Mouse (Mus musculus) MEL (cell line): ENCODE results near the gene Prr23a3. TPM values are rescaled to one million over a fixed set of nuclear protein-coding genes. Genes with fewer than 3 reads are reported as not detected.

Experiments
- polyA plus RNA-seq, 2 experiments: library from polyadenylated mRNA; stranded (reverse) in 1 of 2; unstranded in 1 of 2; fragments of >175 nt in 1 of 2; fragments of >200 nt in 1 of 2; gene quantifications; 2 replicates each; pipeline versions ENCODE4 v1.2.1 to v1.2.4; 2012; ENCODE audit warnings: low replicate concordance in 2 of 2, low read depth in 1 of 2; ENCODE audit not compliant: insufficient read length in 2 of 2, insufficient read depth in 1 of 2, missing spikeins in 1 of 2
- total RNA-seq: library from RNA; depleted of rRNA; stranded (reverse); fragments of 300-350 nt; gene quantifications from 2 replicates; pipeline ENCODE4 v1.2.3, GENCODE M21; 2012; rRNA removed

Gene Prr23a3
- total and polyA plus RNA-seq, 3 experiments = not detected

Other genes with a start within 250 kb of the Prr23a3 start
- gene Prr23a1, start 22.3 kb upstream of the Prr23a3 start, total RNA-seq = not detected in 2 replicates
- not detected for gene Prr23a1, start 22.3 kb upstream of the Prr23a3 start, polyA plus RNA-seq
- not detected in 2 replicates for gene Prr23a2, start 8.3 kb upstream of the Prr23a3 start, total RNA-seq
- gene Prr23a2, start 8.3 kb upstream of the Prr23a3 start, polyA plus RNA-seq = not detected
- not detected in 2 replicates for gene 7420426K07Rik, start 38.4 kb downstream of the Prr23a3 start, total RNA-seq
- gene 7420426K07Rik, start 38.4 kb downstream of the Prr23a3 start, polyA plus RNA-seq = not detected
- gene Foxl2, start 90.5 kb downstream of the Prr23a3 start, total RNA-seq = not detected in 2 replicates
- not detected for gene Foxl2, start 90.5 kb downstream of the Prr23a3 start, polyA plus RNA-seq
- gene Faim, start 121.6 kb downstream of the Prr23a3 start, total RNA-seq = 29.2 and 30.7 TPM in 2 replicates
- gene Faim, start 121.6 kb downstream of the Prr23a3 start, polyA plus RNA-seq = 10 to 100 TPM in 1 of 2 experiments, not detected in 1; 53.6 TPM
- not detected in 2 replicates for gene Gm1123, start 170.9 kb downstream of the Prr23a3 start, total RNA-seq
- gene Gm1123, start 170.9 kb downstream of the Prr23a3 start, polyA plus RNA-seq = not detected